Mouse (Mus musculus): ENCODE measurements around the gene Nrg4.

Gene Nrg4

DNA sequence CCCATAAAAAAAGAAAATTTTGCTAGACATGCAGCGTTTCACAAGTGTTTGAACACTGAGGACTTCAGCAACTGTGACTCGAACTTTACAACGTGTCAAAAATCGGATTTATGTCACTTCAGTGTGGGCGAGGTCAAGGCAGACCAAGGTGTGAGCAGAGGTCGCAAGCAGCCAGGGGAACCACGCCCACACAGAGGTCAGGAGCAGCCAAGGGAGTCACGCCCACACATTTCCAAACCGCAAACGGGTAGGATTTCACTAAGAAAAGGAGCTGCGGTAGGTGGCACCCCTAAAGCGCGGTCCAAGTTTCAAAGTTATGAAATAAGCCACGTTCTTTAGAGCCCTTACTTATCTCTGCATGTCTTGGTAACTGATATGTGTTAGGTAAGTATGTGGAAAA, 43.1 kb downstream of the Nrg4 start:
- H3K9me3 ChIP-seq (ENCODE audit: low read length) = no peaks in the 10 kb centered on the region
- no peaks in the 10 kb centered on the region for H3K36me3 ChIP-seq (ENCODE audit: insufficient read depth, low read length)
- TF ChIP-seq CTCF (conservative IDR thresholded peaks at IDR 0.05; ENCODE audit: low read length) (no peak), NANOG (IDR thresholded peaks at IDR 0.05; ENCODE audit: borderline replicate concordance, low read length) (no peak), POU5F1 (IDR thresholded peaks at IDR 0.05; ENCODE audit: borderline replicate concordance, low read length) (no peak)
- no peak overlapping the region for H3K4me3 ChIP-seq (replicated peaks; ENCODE audit: low read length)
- H3K4me1 ChIP-seq (replicated peaks; ENCODE audit: low read depth, low read length) = peaks cover 13% of the 10 kb centered on the region
- H3K27me3 ChIP-seq (ENCODE audit: insufficient read depth, low read length) = no peaks in the 10 kb centered on the region

DNA sequence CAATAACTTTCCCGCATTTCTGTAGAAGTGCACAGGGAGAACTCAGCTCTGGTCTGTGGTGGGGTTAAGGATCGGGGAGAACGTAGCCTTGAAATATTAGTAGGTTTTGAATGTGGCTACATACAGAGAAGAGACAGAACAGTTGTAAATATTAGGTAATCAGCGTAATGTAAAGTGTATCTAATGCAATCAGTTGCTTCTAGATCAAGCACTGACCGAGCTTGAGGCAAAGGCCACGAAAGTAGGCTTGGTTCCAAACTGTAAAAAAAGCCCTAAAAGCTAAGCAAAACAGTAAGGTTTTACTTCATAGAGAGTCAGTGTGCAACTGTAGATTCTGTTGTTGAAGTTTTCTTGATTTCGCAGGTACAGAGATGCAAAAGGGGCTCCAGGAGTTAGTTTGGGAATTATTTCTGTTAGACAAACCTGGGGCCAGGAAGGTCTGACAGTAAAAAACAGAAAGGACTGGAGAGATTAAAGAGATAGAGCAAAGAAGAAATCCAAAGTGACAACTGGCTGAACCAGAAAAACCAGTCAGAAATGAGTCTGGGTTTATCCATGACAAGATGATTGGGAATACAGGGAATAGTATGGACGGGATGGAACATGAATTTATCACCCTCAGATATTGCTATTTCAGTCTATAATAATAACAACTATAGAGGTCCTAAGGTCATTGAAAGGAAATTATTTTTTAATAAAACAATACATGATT, 47.4 kb downstream of the Nrg4 start:
- Histone ChIP-seq H3K9me3 (ENCODE audit: low read length) (no peaks in the 10 kb centered on the region), H3K4me1 (replicated peaks; ENCODE audit: low read depth, low read length) (peaks cover 13% of the 10 kb centered on the region), H3K36me3 (ENCODE audit: insufficient read depth, low read length) (no peaks in the 10 kb centered on the region), H3K4me3 (replicated peaks; ENCODE audit: low read length) (no peak overlapping the region), H3K27me3 (ENCODE audit: insufficient read depth, low read length) (no peaks in the 10 kb centered on the region)
- TF ChIP-seq CTCF (conservative IDR thresholded peaks at IDR 0.05; ENCODE audit: low read length) (no peak), POU5F1 (IDR thresholded peaks at IDR 0.05; ENCODE audit: borderline replicate concordance, low read length) (no peak), NANOG (IDR thresholded peaks at IDR 0.05; ENCODE audit: borderline replicate concordance, low read length) (no peak)

DNA sequence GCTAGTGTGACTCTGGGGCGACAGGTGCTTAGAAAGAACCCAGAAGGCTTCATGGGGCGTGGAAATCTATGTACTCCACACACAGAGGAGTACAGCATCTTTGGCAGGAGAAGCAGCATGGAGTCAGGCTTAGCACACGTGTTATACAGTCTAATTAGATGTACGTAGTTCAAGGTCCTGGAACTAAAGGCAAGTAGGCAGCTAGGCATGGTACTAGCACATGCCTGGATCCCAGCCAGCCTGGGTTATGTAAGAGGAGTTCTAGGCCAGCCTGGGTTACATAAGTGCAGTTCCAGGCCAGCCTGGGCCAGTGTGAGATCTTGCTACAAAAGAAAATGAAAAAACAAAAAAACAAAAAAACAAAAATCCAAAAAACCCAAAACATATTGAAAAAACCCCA, 49.1 kb downstream of the Nrg4 start:
- Histone ChIP-seq H3K9me3 (ENCODE audit: low read length) (no peaks in the 10 kb centered on the region), H3K36me3 (ENCODE audit: insufficient read depth, low read length) (no peaks in the 10 kb centered on the region), H3K27me3 (ENCODE audit: insufficient read depth, low read length) (no peaks in the 10 kb centered on the region), H3K4me3 (replicated peaks; ENCODE audit: low read length) (no peak overlapping the region), H3K4me1 (replicated peaks; ENCODE audit: low read depth, low read length) (peaks cover under 1% of the 10 kb centered on the region)
- no peak for TF ChIP-seq NANOG (IDR thresholded peaks at IDR 0.05; ENCODE audit: borderline replicate concordance, low read length)
- TF ChIP-seq POU5F1 (IDR thresholded peaks at IDR 0.05; ENCODE audit: borderline replicate concordance, low read length) = no peak
- no peak for TF ChIP-seq CTCF (conservative IDR thresholded peaks at IDR 0.05; ENCODE audit: low read length)

DNA sequence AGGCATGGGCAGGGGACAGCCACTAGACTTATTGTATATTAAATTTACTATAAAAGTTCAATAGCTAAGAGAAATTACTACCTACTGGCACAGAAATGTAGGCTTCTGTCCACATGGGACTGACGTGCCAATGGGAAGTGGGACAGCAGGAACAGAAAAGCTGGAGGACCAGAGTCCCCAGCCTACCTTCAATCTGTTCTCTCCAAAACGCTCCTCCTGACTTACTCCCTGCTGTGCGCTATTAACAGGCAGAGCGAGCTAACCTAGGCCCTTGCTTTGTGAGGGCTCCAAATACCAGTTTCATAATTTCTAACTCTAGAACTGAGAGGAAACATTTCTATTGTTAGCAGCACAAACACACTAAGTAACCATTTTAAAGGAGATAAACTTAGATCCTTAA, 52.7 kb downstream of the Nrg4 start:
- Histone ChIP-seq H3K36me3 (ENCODE audit: insufficient read depth, low read length) (no peaks in the 10 kb centered on the region), H3K4me3 (replicated peaks; ENCODE audit: low read length) (no peak overlapping the region), H3K4me1 (replicated peaks; ENCODE audit: low read depth, low read length) (peaks cover 10% of the 10 kb centered on the region), H3K27me3 (ENCODE audit: insufficient read depth, low read length) (no peaks in the 10 kb centered on the region), H3K9me3 (ENCODE audit: low read length) (no peaks in the 10 kb centered on the region)
- no peak for TF ChIP-seq NANOG (IDR thresholded peaks at IDR 0.05; ENCODE audit: borderline replicate concordance, low read length)
- no peak for TF ChIP-seq CTCF (conservative IDR thresholded peaks at IDR 0.05; ENCODE audit: low read length)
- TF ChIP-seq POU5F1 (IDR thresholded peaks at IDR 0.05; ENCODE audit: borderline replicate concordance, low read length) = no peak

DNA sequence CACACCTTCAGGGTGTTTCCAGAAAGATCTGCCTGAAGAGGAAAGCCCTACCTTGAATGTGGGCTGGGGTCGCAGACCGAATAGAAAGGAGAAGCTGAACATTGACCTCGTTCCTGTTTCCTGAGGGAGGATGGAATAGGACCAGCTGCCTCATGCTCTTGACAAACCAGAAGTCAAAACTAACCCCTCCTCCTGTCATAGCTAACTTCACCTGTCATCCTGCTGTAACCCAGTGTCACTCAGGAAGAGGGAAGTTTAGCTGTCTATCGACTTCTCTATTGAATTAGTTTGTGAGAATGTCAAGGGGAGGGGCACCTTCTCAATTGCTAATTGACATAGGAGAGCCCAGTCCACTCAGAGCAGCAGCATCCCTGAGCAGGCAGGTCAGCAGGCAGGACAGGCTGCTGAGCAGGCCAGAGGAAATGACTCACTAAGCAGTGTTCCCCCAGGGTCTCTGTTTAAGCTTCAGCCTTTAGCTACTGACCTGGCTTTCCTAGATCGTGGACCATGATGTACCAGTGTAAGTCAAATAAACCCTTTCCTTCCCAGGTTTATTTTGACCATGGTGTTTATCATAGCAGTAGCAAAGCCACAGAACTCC, 54.6 kb downstream of the Nrg4 start:
- no peak overlapping the region for H3K4me3 ChIP-seq (replicated peaks; ENCODE audit: low read length)
- TF ChIP-seq CTCF (conservative IDR thresholded peaks at IDR 0.05; ENCODE audit: low read length) (no peak), NANOG (IDR thresholded peaks at IDR 0.05; ENCODE audit: borderline replicate concordance, low read length) (no peak), POU5F1 (IDR thresholded peaks at IDR 0.05; ENCODE audit: borderline replicate concordance, low read length) (no peak)
- no peaks in the 10 kb centered on the region for H3K27me3 ChIP-seq (ENCODE audit: insufficient read depth, low read length)
- H3K9me3 ChIP-seq (ENCODE audit: low read length) = no peaks in the 10 kb centered on the region
- peaks cover 10% of the 10 kb centered on the region for H3K4me1 ChIP-seq (replicated peaks; ENCODE audit: low read depth, low read length)
- H3K36me3 ChIP-seq (ENCODE audit: insufficient read depth, low read length) = no peaks in the 10 kb centered on the region

DNA sequence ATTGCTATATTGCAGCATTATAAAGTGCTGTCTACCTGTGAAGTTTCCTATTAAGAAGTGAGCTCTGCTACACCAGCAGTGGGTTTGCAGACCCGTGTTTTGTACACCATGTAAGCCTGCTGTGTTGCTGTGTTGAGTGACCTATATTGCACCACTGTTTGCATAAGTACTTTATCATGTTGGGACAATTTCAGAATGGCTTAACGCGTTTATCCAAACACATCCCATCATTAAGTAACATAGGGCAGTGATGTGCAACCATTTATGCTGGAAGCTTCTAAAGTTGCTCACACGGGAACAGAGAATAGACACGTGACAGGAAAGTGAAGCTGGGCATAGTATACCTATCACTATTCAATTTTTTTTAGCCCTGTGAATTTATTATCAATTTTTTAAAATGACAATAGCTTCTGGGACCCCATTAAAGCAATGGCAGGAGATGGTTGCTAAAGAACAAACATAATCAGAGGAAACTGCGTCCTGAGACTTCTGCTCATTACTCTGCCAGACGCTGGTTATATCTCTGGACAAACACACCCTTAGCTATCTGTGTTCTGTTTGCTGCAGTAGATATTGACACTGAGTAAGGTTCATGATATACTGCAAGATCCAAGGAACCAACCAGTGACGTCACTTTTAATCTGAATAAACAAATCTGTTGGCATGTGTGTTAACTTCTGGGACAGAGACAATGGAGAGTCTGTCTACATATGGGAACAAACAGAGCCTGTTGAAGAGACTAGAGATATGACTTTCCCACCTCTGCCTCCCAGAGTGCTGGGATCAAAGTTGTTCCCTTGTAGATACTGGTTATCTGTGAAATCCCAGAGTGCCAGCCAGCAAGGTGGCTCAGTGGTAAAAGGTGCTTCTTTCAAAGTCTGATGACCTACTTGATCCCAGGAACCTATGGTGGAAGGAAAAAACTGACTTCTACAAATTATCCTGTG, 62.0 kb downstream of the Nrg4 start:
- TF ChIP-seq CTCF (conservative IDR thresholded peaks at IDR 0.05; ENCODE audit: low read length) (no peak), NANOG (IDR thresholded peaks at IDR 0.05; ENCODE audit: borderline replicate concordance, low read length) (no peak), POU5F1 (IDR thresholded peaks at IDR 0.05; ENCODE audit: borderline replicate concordance, low read length) (no peak)
- no peaks in the 10 kb centered on the region for H3K9me3 ChIP-seq (ENCODE audit: low read length)
- no peaks in the 10 kb centered on the region for H3K36me3 ChIP-seq (ENCODE audit: insufficient read depth, low read length)
- no peak overlapping the region for H3K4me3 ChIP-seq (replicated peaks; ENCODE audit: low read length)
- H3K4me1 ChIP-seq (replicated peaks; ENCODE audit: low read depth, low read length) = no peaks in the 10 kb centered on the region
- no peaks in the 10 kb centered on the region for H3K27me3 ChIP-seq (ENCODE audit: insufficient read depth, low read length)

DNA sequence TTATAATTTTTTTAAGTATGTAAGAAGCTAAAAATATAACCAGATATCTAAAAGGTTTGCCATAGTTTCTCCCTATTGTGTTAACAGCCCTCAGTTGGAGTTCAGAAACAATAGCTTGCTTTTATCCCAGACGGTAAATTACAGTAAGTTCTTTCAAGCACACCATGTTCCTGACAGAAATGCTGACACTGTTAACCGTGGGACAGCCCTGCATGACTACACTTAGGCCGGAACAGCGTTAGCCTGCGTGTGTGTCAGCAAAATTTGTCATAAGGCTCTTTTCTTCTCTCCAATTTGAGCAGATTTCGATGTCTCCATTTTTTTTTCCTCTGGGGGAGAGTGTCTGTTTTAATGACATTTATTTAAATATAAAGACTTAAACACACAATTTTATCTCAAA, 66.9 kb downstream of the Nrg4 start:
- Histone ChIP-seq H3K4me1 (replicated peaks; ENCODE audit: low read depth, low read length) (no peaks in the 10 kb centered on the region), H3K36me3 (ENCODE audit: insufficient read depth, low read length) (no peaks in the 10 kb centered on the region), H3K9me3 (ENCODE audit: low read length) (no peaks in the 10 kb centered on the region), H3K27me3 (ENCODE audit: insufficient read depth, low read length) (no peaks in the 10 kb centered on the region), H3K4me3 (replicated peaks; ENCODE audit: low read length) (no peak overlapping the region)
- TF ChIP-seq CTCF (conservative IDR thresholded peaks at IDR 0.05; ENCODE audit: low read length) (no peak), NANOG (IDR thresholded peaks at IDR 0.05; ENCODE audit: borderline replicate concordance, low read length) (no peak), POU5F1 (IDR thresholded peaks at IDR 0.05; ENCODE audit: borderline replicate concordance, low read length) (no peak)

DNA sequence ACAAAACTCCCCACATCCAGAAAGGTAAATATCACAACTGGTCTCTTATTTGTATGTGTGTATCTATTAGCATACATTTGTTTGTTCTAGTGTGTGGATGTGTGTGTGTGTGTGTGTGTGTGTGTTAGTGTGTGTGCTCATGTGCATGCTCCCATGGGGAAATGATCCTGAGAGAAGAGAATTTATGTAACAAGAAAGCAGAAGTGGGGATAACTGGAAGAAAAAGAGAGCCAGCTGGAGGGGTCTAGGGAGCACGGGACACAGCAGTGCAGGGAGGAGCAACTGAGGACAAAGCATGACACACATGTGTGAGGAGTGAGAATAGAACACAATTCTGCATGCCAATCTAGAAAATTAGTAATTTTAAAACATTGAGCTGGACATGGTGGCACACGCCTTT, 69.5 kb downstream of the Nrg4 start:
- Histone ChIP-seq H3K27me3 (ENCODE audit: insufficient read depth, low read length) (no peaks in the 10 kb centered on the region), H3K4me3 (replicated peaks; ENCODE audit: low read length) (no peak overlapping the region), H3K4me1 (replicated peaks; ENCODE audit: low read depth, low read length) (no peaks in the 10 kb centered on the region), H3K36me3 (ENCODE audit: insufficient read depth, low read length) (no peaks in the 10 kb centered on the region), H3K9me3 (ENCODE audit: low read length) (no peaks in the 10 kb centered on the region)
- TF ChIP-seq POU5F1 (IDR thresholded peaks at IDR 0.05; ENCODE audit: borderline replicate concordance, low read length) = no peak
- no peak for TF ChIP-seq NANOG (IDR thresholded peaks at IDR 0.05; ENCODE audit: borderline replicate concordance, low read length)
- no peak for TF ChIP-seq CTCF (conservative IDR thresholded peaks at IDR 0.05; ENCODE audit: low read length)

Data from E14TG2a.4 (cell line).